ENCODE assay signal across 8 mouse cellular contexts in the genomic region with DNA sequence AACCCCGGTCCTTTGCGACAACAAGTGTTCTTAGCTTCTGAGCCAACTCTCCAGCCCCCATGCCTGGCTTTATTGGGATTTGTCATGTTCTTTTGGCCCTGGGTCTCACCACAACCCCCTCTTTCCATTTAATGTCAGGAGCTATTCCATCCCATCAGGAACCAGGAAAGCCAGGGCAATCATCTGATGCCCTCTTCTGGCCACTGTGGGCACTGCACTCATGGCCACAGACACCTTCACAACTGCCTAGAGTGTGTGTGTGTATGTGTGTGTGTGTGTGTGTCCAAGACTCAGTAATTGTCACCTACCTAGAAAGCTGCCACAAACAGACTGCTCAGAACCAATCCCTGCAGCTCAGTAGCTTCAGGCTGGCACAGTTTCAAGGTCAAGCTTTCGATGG. TPM values are rescaled to one million over a fixed set of nuclear protein-coding genes. Genes with fewer than 3 reads are reported as not detected.
DNase-seq lines count a peak whose midpoint lies in the region; ATAC-seq and TF ChIP-seq lines count a peak whose summit lies in the region.
"Had no signal": no experiment of that assay in that cellular context is flagged by ENCODE, and none has a peak within 500 bp of the region (broad histone marks: within the 10 kb centered on the region; RNA-seq: fewer than 3 reads in every experiment).

No protein-coding gene starts in this region.

- no peaks in the 10 kb centered on the region for H3K9me3 ChIP-seq in intestine, postnatal 0 days (ENCODE audit: control insufficient read depth)
- no peaks in the 10 kb centered on the region for H3K9me3 ChIP-seq in intestine, embryonic 15.5 days
- no peaks in the 10 kb centered on the region for H3K9me3 ChIP-seq in ES-Bruce4 (replicated peaks; ENCODE audit: control insufficient read depth, insufficient read depth, low read length, poor library complexity, severe bottlenecking)
- H3K9me3 ChIP-seq in embryonic facial prominence, embryonic 10.5 days: no peaks in the 10 kb centered on the region
- H3K9me3 ChIP-seq: lung, embryonic 15.5 days had no signal

- H3K27ac ChIP-seq in intestine, postnatal 0 days (ENCODE audit: low read depth, low read length): no peak overlapping the region
- H3K27ac ChIP-seq in intestine, embryonic 15.5 days: no peak overlapping the region
- no peak overlapping the region for H3K27ac ChIP-seq in ES-Bruce4 (ENCODE audit: insufficient read depth, low read length)
- no peak overlapping the region for H3K27ac ChIP-seq in embryonic facial prominence, embryonic 10.5 days (replicated peaks)
- H3K27ac ChIP-seq: lung, embryonic 15.5 days had no signal

- H3ac ChIP-seq in C2C12 (ENCODE audit: control insufficient read depth, insufficient read length, low read depth): no peak overlapping the region

- no peak overlapping the region for H3K4me3 ChIP-seq in intestine, postnatal 0 days (ENCODE audit: low read depth, low read length)
- H3K4me3 ChIP-seq in intestine, embryonic 15.5 days (replicated peaks): no peak overlapping the region
- H3K4me3 ChIP-seq in C2C12 (ENCODE audit: insufficient read depth, poor library complexity, severe bottlenecking): no peak overlapping the region
- H3K4me3 ChIP-seq in ES-Bruce4 (ENCODE audit: low read depth, low read length): no peak overlapping the region
- H3K4me3 ChIP-seq in embryonic facial prominence, embryonic 10.5 days: no peak overlapping the region
- H3K4me3 ChIP-seq: lung, embryonic 15.5 days had no signal

- 87% methylated on average over 3 of the region's 3 CpGs for WGBS in intestine, postnatal 0 days
- WGBS in intestine, embryonic 15.5 days: 85% methylated on average over 3 of the region's 3 CpGs
- WGBS in embryonic facial prominence, embryonic 10.5 days: 90% methylated on average over 3 of the region's 3 CpGs

- H3K79me2 ChIP-seq in C2C12 (ENCODE audit: control insufficient read depth, insufficient read depth): no peaks in the 10 kb centered on the region

- no peaks in the 10 kb centered on the region for H3K79me3 ChIP-seq in C2C12 (ENCODE audit: low read depth)

- TF ChIP-seq EP300 in ES-Bruce4 (IDR thresholded peaks at IDR 0.05; ENCODE audit: insufficient read depth, low read depth, low read length): no peak

- no peak for ATAC-seq in intestine, postnatal 0 days
- no peak for ATAC-seq in intestine, embryonic 15.5 days

- TF ChIP-seq POLR2A in ES-Bruce4 (IDR thresholded peaks at IDR 0.05; ENCODE audit: insufficient read depth, low read length): no peak

- H3K4me1 ChIP-seq in intestine, postnatal 0 days (replicated peaks; ENCODE audit: control insufficient read depth, insufficient read depth, low read length): no peaks in the 10 kb centered on the region
- H3K4me1 ChIP-seq in intestine, embryonic 15.5 days (replicated peaks): peaks cover 13% of the 10 kb centered on the region
- no peaks in the 10 kb centered on the region for H3K4me1 ChIP-seq in ES-Bruce4 (ENCODE audit: control insufficient read depth, insufficient read depth, low read length)
- H3K4me1 ChIP-seq in embryonic facial prominence, embryonic 10.5 days: peaks cover 12% of the 10 kb centered on the region

- H3K4me2 ChIP-seq in intestine, postnatal 0 days (replicated peaks; ENCODE audit: low read depth): no peak overlapping the region
- H3K4me2 ChIP-seq in intestine, embryonic 15.5 days (replicated peaks): no peak overlapping the region
- H3K4me2 ChIP-seq: lung, embryonic 15.5 days had no signal

- peak; percentile 90 for TF ChIP-seq CTCF in intestine, postnatal 0 days (IDR thresholded peaks at IDR 0.05; ENCODE audit: low read depth)
- TF ChIP-seq CTCF in C2C12 (IDR thresholded peaks at IDR 0.05; ENCODE audit: control insufficient read depth, insufficient read depth, insufficient read length): peak; percentile 62
- peak; percentile 96 for TF ChIP-seq CTCF in ES-Bruce4 (IDR thresholded peaks at IDR 0.05; ENCODE audit: low read depth, low read length)

- no peak overlapping the region for H3K9ac ChIP-seq in intestine, postnatal 0 days (ENCODE audit: low read depth, low read length)
- no peak overlapping the region for H3K9ac ChIP-seq in intestine, embryonic 15.5 days
- H3K9ac ChIP-seq in ES-Bruce4 (ENCODE audit: low read depth, poor library complexity, severe bottlenecking): no peak overlapping the region
- H3K9ac ChIP-seq: lung, embryonic 15.5 days had no signal

- DNase-seq in embryonic facial prominence, embryonic 10.5 days (ENCODE audit: low spot score): peak; percentile 65
- peak; percentile 46 for DNase-seq in lung, postnatal 10 days
- peak; percentile 20 for DNase-seq in thymus, postnatal 0 days (ENCODE audit: low spot score)

- H3K36me3 ChIP-seq in intestine, postnatal 0 days (ENCODE audit: control insufficient read depth, insufficient read depth): no peaks in the 10 kb centered on the region
- H3K36me3 ChIP-seq in intestine, embryonic 15.5 days: no peaks in the 10 kb centered on the region
- no peaks in the 10 kb centered on the region for H3K36me3 ChIP-seq in C2C12 (ENCODE audit: control insufficient read depth, insufficient read depth)
- H3K36me3 ChIP-seq in ES-Bruce4 (ENCODE audit: control insufficient read depth, insufficient read depth, low read length, poor library complexity, severe bottlenecking): no peaks in the 10 kb centered on the region
- no peaks in the 10 kb centered on the region for H3K36me3 ChIP-seq in embryonic facial prominence, embryonic 10.5 days (replicated peaks)
- H3K36me3 ChIP-seq: lung, embryonic 15.5 days had no signal

- H3K27me3 ChIP-seq in intestine, postnatal 0 days (replicated peaks; ENCODE audit: control insufficient read depth, insufficient read depth, low read length): no peaks in the 10 kb centered on the region
- H3K27me3 ChIP-seq in intestine, embryonic 15.5 days (replicated peaks): no peaks in the 10 kb centered on the region
- peaks cover 3% of the 10 kb centered on the region for H3K27me3 ChIP-seq in C2C12 (ENCODE audit: control insufficient read depth, insufficient read depth, insufficient read length)
- no peaks in the 10 kb centered on the region for H3K27me3 ChIP-seq in ES-Bruce4 (ENCODE audit: control insufficient read depth, insufficient read depth, low read length, poor library complexity, severe bottlenecking)
- H3K27me3 ChIP-seq in embryonic facial prominence, embryonic 10.5 days (replicated peaks; ENCODE audit: low read depth, poor library complexity, severe bottlenecking): 0 out of 2 replicates have a peak, but pooled peaks cover 3% of the 10 kb centered on the region
- H3K27me3 ChIP-seq: lung, embryonic 15.5 days had no signal

TF ChIP-seq in C2C12, 6 proteins besides CTCF, POLR2A, EP300 and RAD21:
- TF ChIP-seq MAX (IDR thresholded peaks at IDR 0.05) (no peak), CEBPB (IDR thresholded peaks at IDR 0.05; ENCODE audit: low read depth) (no peak), MYOG (IDR thresholded peaks at IDR 0.05; ENCODE audit: control insufficient read depth, extremely low read depth, insufficient read length) (no peak), MYOD1 (IDR thresholded peaks at IDR 0.05; ENCODE audit: control insufficient read depth, insufficient read length, low read depth) (no peak), FOSL1 (IDR thresholded peaks at IDR 0.05; ENCODE audit: insufficient read depth, low read length, poor library complexity, severe bottlenecking) (no peak), USF1 (IDR thresholded peaks at IDR 0.05; ENCODE audit: low read depth) (no peak)

RNA-seq across cellular contexts. Expression of a gene that starts 23.0 kb away (rescaled TPM):
- 37.1 and 41.2 TPM in 2 replicates for polyA plus RNA-seq in intestine, postnatal 0 days (2015; fragmentation: Nextera tagmentation; extraction: Ambion mirVana)
- 123 and 136 TPM in 2 replicates for polyA plus RNA-seq in intestine, embryonic 15.5 days (2015; fragmentation: Nextera tagmentation; extraction: Ambion mirVana)
- polyA plus RNA-seq in C2C12 (2012; fragmentation: generic; extraction: Trizol) (101 TPM), ES-Bruce4 (2011; ENCODE audit: insufficient read depth, insufficient read length, low read depth, missing spikeins) (322 and 385 TPM in 2 replicates)
- 234 and 241 TPM in 2 replicates for polyA plus RNA-seq in embryonic facial prominence, embryonic 10.5 days (2016; fragmentation: Nextera tagmentation; extraction: Ambion mirVana)
- 76.1 and 77.7 TPM in 2 replicates for polyA plus RNA-seq in thymus, postnatal 0 days (2015; fragmentation: Nextera tagmentation; extraction: Ambion mirVana)

RNA-seq across cellular contexts. Expression of a gene that starts 23.5 kb away (rescaled TPM):
- not detected in 2 replicates for polyA plus RNA-seq in intestine, postnatal 0 days (2015; fragmentation: Nextera tagmentation; extraction: Ambion mirVana)
- polyA plus RNA-seq in intestine, embryonic 15.5 days (2015; fragmentation: Nextera tagmentation; extraction: Ambion mirVana): 3.0 TPM in 1 of 2 replicates, not detected in the other
- polyA plus RNA-seq in C2C12 (2012; fragmentation: generic; extraction: Trizol) (15.0 TPM), ES-Bruce4 (2011; ENCODE audit: insufficient read depth, insufficient read length, low read depth, missing spikeins) (28.1 and 32.5 TPM in 2 replicates)
- polyA plus RNA-seq in embryonic facial prominence, embryonic 10.5 days (2016; fragmentation: Nextera tagmentation; extraction: Ambion mirVana): 1.1 and 3.6 TPM in 2 replicates
- polyA plus RNA-seq in thymus, postnatal 0 days (2015; fragmentation: Nextera tagmentation; extraction: Ambion mirVana): not detected in 2 replicates

RNA-seq across cellular contexts. Expression of a gene that starts 25.1 kb away (rescaled TPM):
- polyA plus RNA-seq in intestine, postnatal 0 days (2015; fragmentation: Nextera tagmentation; extraction: Ambion mirVana): 7.3 and 7.4 TPM in 2 replicates
- 12.4 and 13.8 TPM in 2 replicates for polyA plus RNA-seq in intestine, embryonic 15.5 days (2015; fragmentation: Nextera tagmentation; extraction: Ambion mirVana)
- polyA plus RNA-seq in C2C12 (2012; fragmentation: generic; extraction: Trizol) (2.7 TPM), ES-Bruce4 (2011; ENCODE audit: insufficient read depth, insufficient read length, low read depth, missing spikeins) (3.0 and 3.2 TPM in 2 replicates)
- polyA plus RNA-seq in embryonic facial prominence, embryonic 10.5 days (2016; fragmentation: Nextera tagmentation; extraction: Ambion mirVana): 10.4 and 11.3 TPM in 2 replicates
- 19.1 and 20.5 TPM in 2 replicates for polyA plus RNA-seq in thymus, postnatal 0 days (2015; fragmentation: Nextera tagmentation; extraction: Ambion mirVana)

RNA-seq across cellular contexts. Expression of a gene that starts 46.8 kb away (rescaled TPM):
- 166 and 169 TPM in 2 replicates for polyA plus RNA-seq in intestine, postnatal 0 days (2015; fragmentation: Nextera tagmentation; extraction: Ambion mirVana)
- 152 and 167 TPM in 2 replicates for polyA plus RNA-seq in intestine, embryonic 15.5 days (2015; fragmentation: Nextera tagmentation; extraction: Ambion mirVana)
- polyA plus RNA-seq in C2C12 (2012; fragmentation: generic; extraction: Trizol) (453 TPM), ES-Bruce4 (2011; ENCODE audit: insufficient read depth, insufficient read length, low read depth, missing spikeins) (106 and 111 TPM in 2 replicates)
- 137 and 149 TPM in 2 replicates for polyA plus RNA-seq in embryonic facial prominence, embryonic 10.5 days (2016; fragmentation: Nextera tagmentation; extraction: Ambion mirVana)
- polyA plus RNA-seq in thymus, postnatal 0 days (2015; fragmentation: Nextera tagmentation; extraction: Ambion mirVana): 94.3 and 127 TPM in 2 replicates
